Mouse (Mus musculus): ENCODE measurements around the gene Zswim5. TPM values are rescaled to one million over a fixed set of nuclear protein-coding genes. Genes with fewer than 3 reads are reported as not detected.

The Zswim5 gene
- total RNA-seq (2023): under 1 TPM in 1 of 2 experiments, not detected in 1; 0.24 TPM

GRCm38 (mm10) chr4:116876995-116877728, at the start of gene Zswim5:
Zswim5 (plus strand) TSS chr4:116877376.

GRCm38 (mm10) chr4:116993672-116994621, 116.8 kb downstream of the Zswim5 start, which contains the start of gene Urod:
Urod (minus strand) TSS chr4:116994413.

GRCm38 (mm10) chr4:116995131-116995797, 118.1 kb downstream of the Zswim5 start, which contains the start of gene Hectd3:
Hectd3 (plus strand) TSS chr4:116995317.

GRCm38 (mm10) chr4:117019206-117020134, 142.3 kb downstream of the Zswim5 start, which contains the start of gene Eif2b3:
Eif2b3 (plus strand) TSS chr4:117019402.

Other genes starting within 250 kb of the Zswim5 start
- gene Nasp, start 249.4 kb upstream of the Zswim5 start, total RNA-seq (2023): 100 to 1,000 TPM in 1 of 2 experiments, 10 to 100 TPM in 1; 82.1 to 104 TPM
- 100 to 1,000 TPM; 186 to 195 TPM for gene Akr1a1, start 225.7 kb upstream of the Zswim5 start, total RNA-seq (2023)
- gene Prdx1, start 191.8 kb upstream of the Zswim5 start, total RNA-seq (2023): 100 to 1,000 TPM; 164 TPM
- gene Mmachc, start 169.0 kb upstream of the Zswim5 start, total RNA-seq (2023): 1 to 10 TPM; 4.5 to 6.0 TPM
- gene Ccdc163, start 168.9 kb upstream of the Zswim5 start, total RNA-seq (2023): 10 to 100 TPM; 13.1 to 19.6 TPM
- 1 to 10 TPM; 4.8 to 7.5 TPM for gene Tesk2, start 156.4 kb upstream of the Zswim5 start, total RNA-seq (2023)
- gene Toe1, start 69.7 kb upstream of the Zswim5 start, total RNA-seq (2023): 10 to 100 TPM; 58.9 to 60.1 TPM
- gene Mutyh, start 69.7 kb upstream of the Zswim5 start, total RNA-seq (2023): 10 to 100 TPM in 1 of 2 experiments, 1 to 10 TPM in 1; 9.4 to 11.7 TPM
- gene Hpdl, start 55.7 kb upstream of the Zswim5 start, total RNA-seq (2023): not detected
- gene Urod, start 117.0 kb downstream of the Zswim5 start, total RNA-seq (2023): 10 to 100 TPM; 59.0 to 60.5 TPM
- gene Hectd3, start 117.9 kb downstream of the Zswim5 start, total RNA-seq (2023): 10 to 100 TPM; 42.2 to 52.6 TPM
- 10 to 100 TPM; 25.4 to 27.5 TPM for gene Eif2b3, start 142.0 kb downstream of the Zswim5 start, total RNA-seq (2023)
- gene Ptch2, start 218.7 kb downstream of the Zswim5 start, total RNA-seq (2023): under 1 TPM in 1 of 2 experiments, not detected in 1; 0.12 TPM
- 10 to 100 TPM; 28.6 to 36.8 TPM for gene Btbd19, start 248.3 kb downstream of the Zswim5 start, total RNA-seq (2023)
- gene Tctex1d4, start 249.4 kb downstream of the Zswim5 start, total RNA-seq (2023): not detected